In the genomic region with DNA sequence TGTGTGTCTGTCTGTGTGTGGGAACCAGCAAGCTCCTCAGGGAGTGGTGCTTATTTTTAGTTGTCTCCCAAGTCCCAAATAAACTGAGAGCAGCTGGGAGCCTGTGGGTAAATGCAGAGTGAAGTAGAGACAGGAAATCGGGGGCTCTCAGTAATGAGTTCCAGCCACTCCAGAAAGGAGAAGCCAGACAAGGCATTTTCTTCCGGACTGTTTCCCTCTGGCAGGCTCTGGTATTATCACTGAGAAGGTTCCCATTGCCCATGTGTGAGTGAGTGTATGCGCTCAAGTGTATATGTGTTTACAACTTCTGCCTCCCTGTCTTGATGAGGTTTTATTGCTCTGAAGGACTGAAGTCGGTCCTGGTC, we compare ENCODE assay signal across 7 mouse cellular contexts. TPM values are rescaled to one million over a fixed set of nuclear protein-coding genes. Genes with fewer than 3 reads are reported as not detected.
DNase-seq lines count a peak whose midpoint lies in the region; ATAC-seq and TF ChIP-seq lines count a peak whose summit lies in the region.

No protein-coding gene starts in this region.

- peak overlapping the region; percentile 70 for H3K4me2 ChIP-seq in embryonic facial prominence, embryonic 11.5 days (ENCODE audit: low read depth, low read length)
- peak overlapping the region; percentile 73 for H3K4me2 ChIP-seq in heart, embryonic 12.5 days
- peak overlapping the region; percentile 55 for H3K4me2 ChIP-seq in limb, embryonic 11.5 days (ENCODE audit: low read depth, severe bottlenecking)
- H3K4me2 ChIP-seq in neural tube, embryonic 15.5 days, result peak overlapping the region; percentile 42

- no peak for TF ChIP-seq POLR2A in thymus, adult 2 months (IDR thresholded peaks at IDR 0.05; ENCODE audit: control insufficient read depth, extremely low read depth, insufficient read depth, low read length, poor library complexity)

- peak overlapping the region; percentile 40 for H3K4me3 ChIP-seq in brown adipose tissue, adult 24 weeks (ENCODE audit: insufficient read depth, low read depth, low read length)
- H3K4me3 ChIP-seq in embryonic facial prominence, embryonic 11.5 days (ENCODE audit: low read depth, low read length), result peak overlapping the region; percentile 59
- H3K4me3 ChIP-seq in heart, embryonic 12.5 days, result peak overlapping the region; percentile 48
- H3K4me3 ChIP-seq in limb, embryonic 11.5 days (ENCODE audit: low read depth, low read length), result peak overlapping the region; percentile 44
- no peak overlapping the region for H3K4me3 ChIP-seq in neural tube, embryonic 15.5 days (replicated peaks)
- no peak overlapping the region for H3K4me3 ChIP-seq in thymus, adult 2 months (ENCODE audit: control insufficient read depth, insufficient read depth, low read length)

- peak; percentile 85 for DNase-seq in embryonic facial prominence, embryonic 11.5 days (ENCODE audit: low spot score)
- no peak for DNase-seq in limb, embryonic 11.5 days (ENCODE audit: low spot score)
- DNase-seq in thymus, adult 2 months, result no peak
- no peak for DNase-seq in ovary, postnatal 10 days (ENCODE audit: low spot score)

- peak overlapping the region; percentile 74 for H3K27ac ChIP-seq in brown adipose tissue, adult 24 weeks (replicated peaks; ENCODE audit: low read depth, low read length)
- peak overlapping the region; percentile 97 for H3K27ac ChIP-seq in embryonic facial prominence, embryonic 11.5 days (replicated peaks; ENCODE audit: low read depth, low read length)
- peak overlapping the region; percentile 95 for H3K27ac ChIP-seq in heart, embryonic 12.5 days (ENCODE audit: poor library complexity, severe bottlenecking)
- H3K27ac ChIP-seq in limb, embryonic 11.5 days (replicated peaks; ENCODE audit: low read depth, low read length), result peak overlapping the region; percentile 98
- H3K27ac ChIP-seq in neural tube, embryonic 15.5 days (replicated peaks), result peak overlapping the region; percentile 71
- H3K27ac ChIP-seq in thymus, adult 2 months (ENCODE audit: control insufficient read depth, insufficient read depth, low read length), result no peak overlapping the region

- no peaks in the 10 kb centered on the region for H3K27me3 ChIP-seq in embryonic facial prominence, embryonic 11.5 days (ENCODE audit: control insufficient read depth, insufficient read depth, low read length)
- no peaks in the 10 kb centered on the region for H3K27me3 ChIP-seq in heart, embryonic 12.5 days (replicated peaks)
- no peaks in the 10 kb centered on the region for H3K27me3 ChIP-seq in limb, embryonic 11.5 days (ENCODE audit: control insufficient read depth, insufficient read depth, low read length)
- 0 out of 2 replicates have a peak, but pooled peaks cover 3% of the 10 kb centered on the region for H3K27me3 ChIP-seq in neural tube, embryonic 15.5 days (replicated peaks)
- no peaks in the 10 kb centered on the region; the same call in 1 of the 2 replicates for H3K27me3 ChIP-seq in thymus, adult 2 months (ENCODE audit: control insufficient read depth, insufficient read depth, low read length)

- no peaks in the 10 kb centered on the region for H3K36me3 ChIP-seq in embryonic facial prominence, embryonic 11.5 days (replicated peaks; ENCODE audit: control insufficient read depth, insufficient read depth, low read depth, low read length)
- H3K36me3 ChIP-seq in heart, embryonic 12.5 days, result no peaks in the 10 kb centered on the region
- H3K36me3 ChIP-seq in limb, embryonic 11.5 days (ENCODE audit: control insufficient read depth, insufficient read depth, low read length), result no peaks in the 10 kb centered on the region
- H3K36me3 ChIP-seq in neural tube, embryonic 15.5 days, result no peaks in the 10 kb centered on the region
- no peaks in the 10 kb centered on the region for H3K36me3 ChIP-seq in thymus, adult 2 months (ENCODE audit: control insufficient read depth, insufficient read depth, low read length)

- H3K9ac ChIP-seq in embryonic facial prominence, embryonic 11.5 days (replicated peaks; ENCODE audit: low read length), result peak overlapping the region; percentile 77
- peak overlapping the region; percentile 71 for H3K9ac ChIP-seq in heart, embryonic 12.5 days
- peak overlapping the region; percentile 78 for H3K9ac ChIP-seq in limb, embryonic 11.5 days (ENCODE audit: low read length)
- H3K9ac ChIP-seq in neural tube, embryonic 15.5 days (replicated peaks), result no peak overlapping the region

- no peak for TF ChIP-seq CTCF in thymus, adult 2 months (IDR thresholded peaks at IDR 0.05; ENCODE audit: borderline replicate concordance, control insufficient read depth, extremely low read depth, insufficient read depth, low read length, poor library complexity)

- ATAC-seq in embryonic facial prominence, embryonic 11.5 days (replicated peaks; ENCODE audit: insufficient number of reproducible peaks, low FRiP score, low TSS enrichment, low read depth), result peak; percentile 41
- 0 out of 2 replicates have a peak, but pooled peaks have one; percentile 23 for ATAC-seq in heart, embryonic 12.5 days (ENCODE audit: insufficient number of reproducible peaks, low FRiP score)
- peak; percentile 70 for ATAC-seq in limb, embryonic 11.5 days (ENCODE audit: insufficient number of reproducible peaks, low FRiP score, low TSS enrichment, low read depth)
- ATAC-seq in neural tube, embryonic 15.5 days (ENCODE audit: low FRiP score), result peak; percentile 15; the same call in 1 of the 2 replicates

- H3K4me1 ChIP-seq in brown adipose tissue, adult 24 weeks (ENCODE audit: control insufficient read depth, insufficient read depth, insufficient read length, low read length), result 0 out of 2 replicates have a peak, but pooled peaks cover 7% of the 10 kb centered on the region
- H3K4me1 ChIP-seq in embryonic facial prominence, embryonic 11.5 days (ENCODE audit: control insufficient read depth, insufficient read depth, low read length), result peaks cover 14% of the 10 kb centered on the region
- peaks cover 49% of the 10 kb centered on the region for H3K4me1 ChIP-seq in heart, embryonic 12.5 days (replicated peaks)
- peaks cover 39% of the 10 kb centered on the region for H3K4me1 ChIP-seq in limb, embryonic 11.5 days (ENCODE audit: control insufficient read depth, insufficient read depth, low read length)
- H3K4me1 ChIP-seq in neural tube, embryonic 15.5 days, result peaks cover 23% of the 10 kb centered on the region
- H3K4me1 ChIP-seq in thymus, adult 2 months (replicated peaks; ENCODE audit: control insufficient read depth, insufficient read depth, low read length), result peaks cover 21% of the 10 kb centered on the region

- no peaks in the 10 kb centered on the region for H3K9me3 ChIP-seq in embryonic facial prominence, embryonic 11.5 days (replicated peaks; ENCODE audit: control insufficient read depth, low read length)
- H3K9me3 ChIP-seq in heart, embryonic 12.5 days (replicated peaks), result no peaks in the 10 kb centered on the region
- H3K9me3 ChIP-seq in limb, embryonic 11.5 days (ENCODE audit: control insufficient read depth, low read length), result no peaks in the 10 kb centered on the region
- no peaks in the 10 kb centered on the region for H3K9me3 ChIP-seq in neural tube, embryonic 15.5 days (replicated peaks)

- WGBS in embryonic facial prominence, embryonic 11.5 days, result 14% methylated on average over 4 of the region's 4 CpGs
- 17% methylated on average over 4 of the region's 4 CpGs for WGBS in heart, embryonic 12.5 days
- 0% methylated on average over 4 of the region's 4 CpGs for WGBS in limb, embryonic 11.5 days
- WGBS in neural tube, embryonic 15.5 days, result 19% methylated on average over 4 of the region's 4 CpGs
- 43% methylated on average over 4 of the region's 4 CpGs for WGBS in thymus, adult 2 months

RNA-seq across cellular contexts. Expression of gene 5330417H12Rik, which starts 40.2 kb away (rescaled TPM):
- polyA plus RNA-seq in brown adipose tissue, adult 24 weeks (2012; ENCODE audit: insufficient read depth, insufficient read length, missing spikeins), result not detected in 2 replicates
- not detected in 2 replicates for polyA plus RNA-seq in embryonic facial prominence, embryonic 11.5 days (2014; fragmentation: Nextera tagmentation; extraction: Ambion mirVana)
- polyA plus RNA-seq in heart, embryonic 12.5 days (2016; fragmentation: Nextera tagmentation; extraction: Ambion mirVana), result not detected in 2 replicates
- polyA plus RNA-seq in limb, embryonic 11.5 days (2014; fragmentation: Nextera tagmentation; extraction: Ambion mirVana), result not detected in 2 replicates
- not detected in 2 replicates for polyA plus RNA-seq in neural tube, embryonic 15.5 days (2015; fragmentation: Nextera tagmentation; extraction: Ambion mirVana)
- polyA plus RNA-seq in thymus, adult 2 months (2012; rRNA removed), result not detected in 2 replicates

Comparison
In these comparisons a context has a peak if more than half of its experiments do, and no peak if none do; other contexts are left out.
1. H3K4me3 ChIP-seq: peak in brown adipose tissue, adult 24 weeks (single experiment), embryonic facial prominence, embryonic 11.5 days (single experiment), heart, embryonic 12.5 days (single experiment) and limb, embryonic 11.5 days (single experiment); none in neural tube, embryonic 15.5 days (single experiment) and thymus, adult 2 months (single experiment).
2. ATAC-seq: peak in every context shown above with its lines; median percentile 70 in limb, embryonic 11.5 days; 41 in embryonic facial prominence, embryonic 11.5 days; 23 in heart, embryonic 12.5 days; 15 in neural tube, embryonic 15.5 days.
3. Peak in every context shown above with its lines, with median percentiles within 50 percentile points of each other: H3K4me2 ChIP-seq.